Mouse (Mus musculus): ENCODE measurements at regions not wholly inside any gene's neighbourhood (a gene's known extent, or its start where the extent isn't known, plus 50 kb on each side); places are given as distances from the start of the nearest gene placed in this dataset.

DNA sequence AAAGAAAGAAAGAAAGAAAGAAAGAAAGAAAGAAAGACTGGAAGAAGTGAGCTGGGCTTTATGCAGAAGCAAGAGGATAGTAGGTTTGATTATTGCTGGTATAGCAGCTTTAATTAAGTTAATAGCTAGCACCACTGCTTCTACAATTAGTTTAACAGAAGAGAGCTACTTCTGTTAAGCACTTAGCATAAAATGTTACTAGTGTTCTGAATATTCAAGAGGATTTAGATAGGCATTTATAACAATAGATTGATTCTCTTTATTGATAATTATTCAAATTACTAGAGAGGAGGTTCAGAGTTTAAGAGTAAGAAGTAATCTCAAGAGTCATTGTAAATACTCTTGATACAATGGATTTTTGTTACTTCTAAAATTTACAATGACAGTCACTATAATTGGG, 346.1 kb upstream of the Pdgfd start:
- ATAC-seq (ENCODE audit: low FRiP score) (no peak), DNase-seq (ENCODE audit: low spot score, missing footprints) (no peak)
- Histone ChIP-seq H3K9ac (ENCODE audit: low read length) (no peak overlapping the region), H3K4me1 (ENCODE audit: control insufficient read depth, insufficient read depth, low read length) (no peaks in the 10 kb centered on the region), H3K4me2 (no peak overlapping the region), H3K27me3 (ENCODE audit: control insufficient read depth, insufficient read depth, low read length) (no peaks in the 10 kb centered on the region), H3K27ac (ENCODE audit: low read depth, low read length) (no peak overlapping the region), H3K9me3 (ENCODE audit: control insufficient read depth, low read length) (no peaks in the 10 kb centered on the region), H3K4me3 (ENCODE audit: low read depth, low read length) (no peak overlapping the region), H3K36me3 (ENCODE audit: control insufficient read depth, insufficient read depth, low read length) (no peaks in the 10 kb centered on the region)

DNA sequence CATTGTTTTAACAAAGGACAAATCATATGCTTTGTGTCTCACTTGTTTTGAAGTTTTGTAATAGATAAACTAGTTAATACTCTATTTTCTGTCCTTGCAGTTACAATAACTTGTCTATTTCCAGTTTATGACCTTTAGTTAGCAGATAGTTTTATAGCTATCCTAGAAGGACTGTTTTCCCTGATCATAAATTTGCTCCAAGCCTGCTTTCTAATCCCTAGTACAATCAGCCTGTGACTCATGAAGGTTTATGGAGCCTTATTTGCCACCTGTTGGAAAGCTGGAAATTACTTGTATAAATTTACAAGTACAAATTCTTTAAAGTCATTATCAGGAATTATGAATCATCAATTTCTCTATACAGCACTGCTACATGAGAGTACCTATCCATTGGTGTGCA, 339.5 kb upstream of the Pdgfd start:
- no peak overlapping the region for H3K9ac ChIP-seq (ENCODE audit: low read length)
- no peak overlapping the region for H3K4me3 ChIP-seq (ENCODE audit: low read depth, low read length)
- ATAC-seq (ENCODE audit: low FRiP score) (no peak), DNase-seq (ENCODE audit: low spot score, missing footprints) (no peak)
- H3K27ac ChIP-seq (ENCODE audit: low read depth, low read length), result no peak overlapping the region
- no peaks in the 10 kb centered on the region for H3K36me3 ChIP-seq (ENCODE audit: control insufficient read depth, insufficient read depth, low read length)
- H3K9me3 ChIP-seq (ENCODE audit: control insufficient read depth, low read length), result no peaks in the 10 kb centered on the region
- no peak overlapping the region for H3K4me2 ChIP-seq
- no peaks in the 10 kb centered on the region for H3K4me1 ChIP-seq (ENCODE audit: control insufficient read depth, insufficient read depth, low read length)
- H3K27me3 ChIP-seq (ENCODE audit: control insufficient read depth, insufficient read depth, low read length), result no peaks in the 10 kb centered on the region

DNA sequence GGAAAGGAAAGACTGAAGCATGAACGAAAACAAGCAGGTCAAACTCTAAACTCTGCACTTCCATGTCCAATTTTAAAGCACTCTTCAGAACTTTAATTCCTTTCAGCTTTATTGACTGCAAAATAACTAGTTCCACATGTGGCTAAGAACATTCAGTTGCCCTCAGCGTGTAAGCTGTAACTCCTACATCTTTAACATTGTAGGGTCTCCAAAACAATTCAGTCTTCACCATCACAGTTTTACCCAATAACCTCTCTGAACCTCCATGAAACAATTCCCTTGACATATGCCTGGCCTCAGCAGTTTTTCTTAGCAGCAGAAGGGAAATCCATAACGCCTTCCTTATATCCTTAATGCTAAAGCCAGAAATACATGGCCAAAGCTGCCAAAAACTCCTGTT, 326.0 kb upstream of the Pdgfd start:
- Histone ChIP-seq H3K27ac (ENCODE audit: low read depth, low read length) (no peak overlapping the region), H3K36me3 (ENCODE audit: control insufficient read depth, insufficient read depth, low read length) (no peaks in the 10 kb centered on the region), H3K9me3 (ENCODE audit: control insufficient read depth, low read length) (no peaks in the 10 kb centered on the region), H3K4me2 (no peak overlapping the region), H3K4me1 (ENCODE audit: control insufficient read depth, insufficient read depth, low read length) (no peaks in the 10 kb centered on the region), H3K27me3 (ENCODE audit: control insufficient read depth, insufficient read depth, low read length) (no peaks in the 10 kb centered on the region), H3K9ac (ENCODE audit: low read length) (no peak overlapping the region), H3K4me3 (ENCODE audit: low read depth, low read length) (no peak overlapping the region)
- ATAC-seq (ENCODE audit: low FRiP score), result no peak
- DNase-seq (ENCODE audit: low spot score, missing footprints), result no peak
- 66% methylated on average over 3 of the region's 3 CpGs for WGBS

DNA sequence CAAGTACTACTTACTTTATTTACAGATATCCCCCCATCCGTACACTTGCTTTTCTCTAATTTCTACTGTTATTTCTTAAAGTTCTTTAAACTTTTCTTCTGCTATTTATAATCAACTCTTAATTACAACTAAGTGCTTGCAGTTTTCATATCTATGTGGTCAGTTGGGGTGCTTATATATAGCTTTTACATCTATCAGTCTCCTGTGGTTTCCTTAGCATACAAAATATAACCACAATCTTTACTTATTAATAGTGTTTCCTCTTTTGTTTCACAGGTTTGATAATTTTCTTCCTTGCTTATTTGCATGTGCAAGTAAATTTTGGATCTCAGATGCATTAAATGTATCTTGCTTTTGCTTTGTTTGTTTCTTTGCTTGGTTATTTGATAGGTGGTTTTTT, 288.7 kb upstream of the Pdgfd start:
- Histone ChIP-seq H3K27me3 (ENCODE audit: control insufficient read depth, insufficient read depth, low read length) (no peaks in the 10 kb centered on the region), H3K4me1 (ENCODE audit: control insufficient read depth, insufficient read depth, low read length) (no peaks in the 10 kb centered on the region), H3K4me3 (ENCODE audit: low read depth, low read length) (no peak overlapping the region), H3K27ac (ENCODE audit: low read depth, low read length) (no peak overlapping the region), H3K36me3 (ENCODE audit: control insufficient read depth, insufficient read depth, low read length) (no peaks in the 10 kb centered on the region), H3K4me2 (no peak overlapping the region), H3K9ac (ENCODE audit: low read length) (no peak overlapping the region), H3K9me3 (ENCODE audit: control insufficient read depth, low read length) (no peaks in the 10 kb centered on the region)
- DNase-seq (ENCODE audit: low spot score, missing footprints) (no peak), ATAC-seq (ENCODE audit: low FRiP score) (no peak)
- 70% methylated on average over 1 of the region's 1 CpGs for WGBS

DNA sequence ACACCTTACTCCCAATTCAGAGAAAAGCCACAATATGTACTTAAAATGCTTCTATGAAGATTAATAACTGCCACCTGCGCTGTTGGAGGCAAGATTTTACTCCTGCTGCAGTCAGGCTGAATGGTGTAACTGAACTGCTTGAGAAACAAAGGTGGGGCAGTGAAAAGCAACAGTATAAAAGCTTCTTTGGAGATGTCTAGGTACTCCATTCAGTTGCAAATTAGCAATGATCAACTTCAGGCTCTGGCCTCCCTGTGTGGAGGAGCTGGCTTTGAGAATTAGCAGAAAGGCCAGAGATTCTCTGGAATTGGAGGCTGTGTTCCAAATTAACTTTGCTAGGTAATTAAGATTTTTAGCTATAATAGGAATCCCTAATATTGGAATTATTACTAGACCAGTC, 245.9 kb upstream of the Pdgfd start:
- Histone ChIP-seq H3K4me3 (ENCODE audit: low read depth, low read length) (no peak overlapping the region), H3K4me1 (ENCODE audit: control insufficient read depth, insufficient read depth, low read length) (no peaks in the 10 kb centered on the region), H3K9me3 (ENCODE audit: control insufficient read depth, low read length) (no peaks in the 10 kb centered on the region), H3K27me3 (ENCODE audit: control insufficient read depth, insufficient read depth, low read length) (no peaks in the 10 kb centered on the region), H3K4me2 (no peak overlapping the region), H3K36me3 (ENCODE audit: control insufficient read depth, insufficient read depth, low read length) (no peaks in the 10 kb centered on the region), H3K9ac (ENCODE audit: low read length) (no peak overlapping the region), H3K27ac (ENCODE audit: low read depth, low read length) (no peak overlapping the region)
- no peak for ATAC-seq (ENCODE audit: low FRiP score)
- WGBS, result 76% methylated on average over 1 of the region's 1 CpGs
- DNase-seq (ENCODE audit: low spot score, missing footprints), result no peak

DNA sequence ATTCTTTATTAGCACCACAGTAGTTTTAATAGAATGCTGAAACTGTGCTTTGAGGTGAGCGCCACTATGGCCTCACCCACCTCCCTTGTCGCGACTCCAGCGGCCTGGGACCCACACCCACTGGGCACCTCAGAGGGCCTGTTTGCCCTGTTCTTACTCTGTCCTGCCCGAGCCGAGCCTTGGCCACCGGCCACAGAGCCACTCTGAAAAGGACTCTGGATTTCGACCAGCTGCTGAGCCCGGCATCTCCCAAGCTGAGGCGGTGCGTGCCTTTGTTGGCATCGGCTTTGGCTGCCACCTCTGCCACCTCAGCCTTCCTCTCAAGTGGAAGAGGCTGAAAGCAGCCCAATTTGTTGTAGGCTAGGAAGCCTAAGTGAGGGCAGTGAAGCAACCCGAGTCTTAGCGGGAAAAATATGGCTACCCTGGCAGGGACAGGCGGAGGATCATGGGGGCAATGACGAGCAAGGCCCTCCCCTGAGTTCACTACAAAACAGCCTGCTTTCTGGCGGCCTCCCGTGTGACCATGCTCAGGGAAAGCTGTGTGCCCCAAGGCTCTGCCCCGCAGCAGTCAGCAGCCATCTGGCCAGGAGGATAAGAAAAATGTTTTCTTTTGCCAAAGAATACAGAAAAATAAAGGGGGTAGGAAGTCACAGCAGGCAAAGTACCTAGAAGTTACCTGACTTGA, 240.1 kb upstream of the Pdgfd start:
- no peaks in the 10 kb centered on the region for H3K4me1 ChIP-seq (ENCODE audit: control insufficient read depth, insufficient read depth, low read length)
- H3K36me3 ChIP-seq (ENCODE audit: control insufficient read depth, insufficient read depth, low read length), result no peaks in the 10 kb centered on the region
- 86% methylated on average over 19 of the region's 19 CpGs for WGBS
- H3K4me2 ChIP-seq, result no peak overlapping the region
- no peak overlapping the region for H3K4me3 ChIP-seq (ENCODE audit: low read depth, low read length)
- DNase-seq (ENCODE audit: low spot score, missing footprints) (no peak), ATAC-seq (ENCODE audit: low FRiP score) (0 out of 2 replicates have a peak, but pooled peaks have one; percentile 46)
- H3K27me3 ChIP-seq (ENCODE audit: control insufficient read depth, insufficient read depth, low read length), result no peaks in the 10 kb centered on the region
- H3K27ac ChIP-seq (ENCODE audit: low read depth, low read length), result no peak overlapping the region
- no peaks in the 10 kb centered on the region for H3K9me3 ChIP-seq (ENCODE audit: control insufficient read depth, low read length)
- no peak overlapping the region for H3K9ac ChIP-seq (ENCODE audit: low read length)

DNA sequence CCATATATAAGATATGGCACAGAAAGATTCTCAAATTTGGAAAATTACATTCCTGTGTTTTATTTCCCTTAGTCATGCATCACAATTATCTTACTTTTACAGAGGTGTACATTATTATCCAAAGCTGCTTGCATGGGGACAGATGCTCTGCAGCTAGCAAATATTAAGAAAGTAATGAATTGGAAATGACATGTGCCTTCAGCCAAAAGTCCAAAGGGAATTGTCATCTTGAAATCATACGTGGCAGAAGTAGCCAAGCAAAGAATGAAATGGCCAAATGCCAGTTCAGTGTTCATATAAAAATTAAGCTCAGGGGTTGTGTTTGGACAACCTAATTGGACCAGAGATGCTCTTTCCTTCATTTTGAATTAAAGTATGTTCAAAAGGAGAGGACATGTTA, 196.1 kb upstream of the Pdgfd start:
- H3K9me3 ChIP-seq (ENCODE audit: control insufficient read depth, low read length), result no peaks in the 10 kb centered on the region
- 89% methylated on average over 1 of the region's 1 CpGs for WGBS
- DNase-seq (ENCODE audit: low spot score, missing footprints) (no peak), ATAC-seq (ENCODE audit: low FRiP score) (no peak)
- no peak overlapping the region for H3K9ac ChIP-seq (ENCODE audit: low read length)
- H3K4me3 ChIP-seq (ENCODE audit: low read depth, low read length), result no peak overlapping the region
- no peaks in the 10 kb centered on the region for H3K36me3 ChIP-seq (ENCODE audit: control insufficient read depth, insufficient read depth, low read length)
- no peak overlapping the region for H3K4me2 ChIP-seq
- H3K27ac ChIP-seq (ENCODE audit: low read depth, low read length), result no peak overlapping the region
- no peaks in the 10 kb centered on the region for H3K4me1 ChIP-seq (ENCODE audit: control insufficient read depth, insufficient read depth, low read length)
- no peaks in the 10 kb centered on the region for H3K27me3 ChIP-seq (ENCODE audit: control insufficient read depth, insufficient read depth, low read length)
